Mouse (Mus musculus) neutrophil, adult 5-6 weeks (primary cell): Measurements from ENCODE around the gene Xrcc4. TPM values are rescaled to one million over a fixed set of nuclear protein-coding genes. Genes with fewer than 3 reads are reported as not detected.
A peak's percentile ranks its signal among the peaks of the same experiment; 100 is the strongest.
"Not testable (repeated sequence)": the region's sequence is repeated elsewhere in the genome, so short reads cannot be mapped to it uniquely, and the experiment has no call there.

Source experiments
- ATAC-seq: fragments of 151-379, 151-347 bp; 2 replicates; pipeline ENCODE4 v1.8.0; 2017; ENCODE audit warnings: mild to moderate bottlenecking, moderate TSS enrichment; ENCODE audit not compliant: insufficient number of reproducible peaks, poor library complexity, low FRiP score, severe bottlenecking; ENCODE audit errors: extremely low read depth
- total RNA-seq: library from RNA; stranded (forward); fragments of 200-1000 nt; gene quantifications from 2 replicates; pipeline ENCODE4 v1.2.3, GENCODE M21; 2017

The Xrcc4 gene
- 25.9 and 28.5 TPM in 2 replicates for total RNA-seq

DNA sequence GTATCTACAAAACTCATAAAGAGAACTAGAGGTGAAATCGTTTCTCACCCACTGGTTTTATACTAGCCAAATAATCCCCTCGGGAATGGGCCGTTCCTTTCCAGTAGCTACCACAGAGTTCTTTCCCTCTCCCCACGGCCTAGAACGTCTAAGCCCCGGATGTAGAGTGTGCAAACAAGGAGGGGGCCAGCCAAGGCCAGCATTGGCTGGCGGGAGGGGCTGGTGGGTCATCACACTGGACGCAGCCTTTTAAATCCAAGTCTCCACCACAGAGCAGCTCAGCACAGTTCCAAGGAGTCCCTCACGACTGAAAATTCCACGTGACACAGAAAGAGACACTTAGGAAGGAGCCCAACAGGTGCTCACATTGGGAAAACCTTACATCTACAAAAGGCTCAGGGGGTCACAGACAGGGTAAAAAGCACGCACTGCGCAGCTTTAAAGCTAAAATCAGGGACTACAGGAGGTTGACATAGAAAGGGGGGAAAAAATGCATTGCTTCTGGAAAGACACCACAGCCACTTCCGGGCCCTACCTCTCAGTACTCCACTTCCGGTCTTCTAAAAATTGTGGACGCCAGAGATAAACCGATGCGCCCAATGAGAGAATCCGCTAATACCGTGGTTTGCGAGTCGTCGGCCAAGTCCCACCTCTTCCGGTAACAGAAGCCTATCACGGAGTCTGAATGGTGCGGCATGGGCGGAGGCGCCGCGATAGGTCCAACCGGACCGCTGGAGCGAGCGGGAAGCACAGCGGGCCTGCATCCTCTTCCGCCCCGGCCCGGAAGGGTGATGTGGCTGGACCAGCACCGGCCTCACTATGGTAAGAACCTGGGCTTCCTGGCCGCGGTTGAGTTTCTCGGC lies at the start of gene Xrcc4, which contains the start of gene Tmem167:
Gene Xrcc4 (minus strand): TSS at position 647 of the 863 bp plus-strand sequence.
Gene Tmem167 (plus strand): TSS at position 162 of the 863 bp plus-strand sequence.
- ATAC-seq = peak; percentile 100

- ATAC-seq = no peak
Measured at GRCm38 (mm10) chr13:90136156-90136910, 46.9 kb upstream of the Xrcc4 start.

DNA sequence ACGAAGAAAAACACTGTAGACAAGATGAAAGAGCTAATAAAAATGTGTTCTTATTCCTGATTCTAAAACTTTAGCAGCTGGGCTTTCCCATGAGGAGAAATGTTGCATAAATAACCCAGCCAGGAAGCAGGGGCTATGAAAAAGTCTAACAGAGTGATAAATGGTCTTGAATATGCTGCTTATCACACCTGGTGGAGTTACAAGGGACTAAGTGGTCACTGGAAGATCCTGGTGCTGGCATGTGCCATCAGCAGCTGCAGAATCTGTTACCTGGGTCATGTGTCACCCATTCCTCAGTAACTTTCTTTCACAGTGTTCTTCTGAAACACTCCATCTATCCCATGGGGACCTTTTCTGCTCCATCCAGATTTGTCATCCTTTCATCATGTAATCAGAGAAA lies 22.3 kb upstream of the Xrcc4 start:
- no peak for ATAC-seq

DNA sequence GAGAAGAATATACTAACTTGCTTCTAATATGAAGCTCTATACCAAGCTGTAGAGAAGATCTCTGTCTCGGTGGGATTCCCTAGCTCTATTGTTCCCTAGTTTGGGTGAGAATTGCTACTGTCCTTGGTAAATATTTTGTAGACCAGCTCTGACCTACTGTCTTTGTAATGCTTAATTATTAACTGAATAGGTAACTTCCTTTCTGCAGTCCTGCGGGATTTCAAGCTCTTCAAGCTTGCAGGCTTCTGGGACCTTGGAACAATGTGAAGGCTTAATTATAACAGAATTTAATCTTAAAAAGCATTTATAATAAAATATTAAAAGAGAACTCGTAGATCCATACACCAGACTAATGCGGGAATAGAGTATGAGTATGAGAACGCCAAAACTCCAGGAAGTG lies 19.3 kb upstream of the Xrcc4 start:
- not testable (repeated sequence) for ATAC-seq

DNA sequence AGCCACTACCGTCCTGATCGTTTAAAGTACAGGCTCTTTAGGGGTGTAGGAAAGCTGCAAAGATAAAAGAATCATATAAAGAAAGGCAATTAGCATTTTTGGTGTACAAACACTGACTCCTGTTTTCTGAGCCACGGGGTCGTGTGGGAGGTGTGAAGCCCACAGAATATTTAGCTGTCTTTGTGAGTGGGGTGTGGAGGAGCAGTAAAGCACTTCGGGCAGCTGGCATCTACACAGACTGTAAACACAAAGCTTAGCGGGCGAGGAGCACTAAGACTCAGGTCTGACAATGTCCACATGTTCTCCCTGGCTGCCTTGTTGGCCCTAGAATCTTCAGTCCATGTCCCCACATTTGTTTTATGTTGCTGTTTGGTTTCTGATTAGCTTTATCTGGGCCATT lies 16.7 kb upstream of the Xrcc4 start:
- no peak for ATAC-seq

DNA sequence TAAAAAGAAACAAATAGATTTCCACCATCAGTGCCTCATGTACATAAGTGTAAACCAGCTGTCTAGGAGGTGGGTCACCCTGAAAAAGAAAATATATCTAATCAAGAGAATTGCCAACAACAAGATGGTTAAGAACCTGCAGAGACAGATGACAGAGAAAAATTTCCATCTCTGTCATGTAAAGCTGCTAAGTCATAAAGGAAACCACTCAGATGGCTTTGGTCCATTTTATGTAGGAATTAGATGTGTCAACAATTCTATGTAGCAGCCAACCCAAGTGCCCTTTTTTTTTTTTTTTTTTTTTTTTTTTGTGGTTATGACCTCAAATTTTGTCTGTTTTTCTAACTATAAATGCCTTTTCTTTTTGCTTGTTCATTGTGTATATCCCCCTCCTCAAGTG lies 12.1 kb upstream of the Xrcc4 start:
- ATAC-seq = no peak

- 0 out of 2 replicates have a peak, but pooled peaks have one; percentile 0 for ATAC-seq
Measured at GRCm38 (mm10) chr13:90089825-90090183, 396 bp upstream of the Xrcc4 start.

- no peak for ATAC-seq
Measured at GRCm38 (mm10) chr13:90061877-90062276, 27.5 kb downstream of the Xrcc4 start.

DNA sequence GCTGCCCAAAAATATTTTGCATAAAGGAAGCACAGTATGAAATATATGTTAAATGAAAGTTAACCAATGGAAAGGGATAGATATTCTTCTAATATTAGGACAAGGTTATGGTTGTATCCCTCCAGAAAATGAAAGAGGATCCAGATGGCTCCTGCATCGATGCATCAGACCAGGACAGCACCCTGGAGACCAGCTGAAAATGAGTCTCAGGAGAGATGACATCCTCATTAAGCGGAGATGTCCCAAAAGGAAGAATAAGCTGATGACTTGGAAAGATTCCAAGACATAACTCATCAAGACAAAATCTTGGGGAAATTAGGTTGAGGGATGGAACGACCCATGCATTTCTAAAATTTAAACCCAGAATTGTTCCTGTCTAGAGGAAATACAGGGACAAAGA lies 37.0 kb downstream of the Xrcc4 start:
- ATAC-seq = no peak

- no peak for ATAC-seq
Measured at GRCm38 (mm10) chr13:90051735-90052134, 37.7 kb downstream of the Xrcc4 start.

GRCm38 (mm10) chr13:90039613-90040012 lies 49.8 kb downstream of the Xrcc4 start:
- no peak for ATAC-seq

GRCm38 (mm10) chr13:90032977-90033376 lies 56.4 kb downstream of the Xrcc4 start:
- no peak for ATAC-seq

GRCm38 (mm10) chr13:90032523-90032922 lies 56.9 kb downstream of the Xrcc4 start:
- ATAC-seq = no peak

DNA sequence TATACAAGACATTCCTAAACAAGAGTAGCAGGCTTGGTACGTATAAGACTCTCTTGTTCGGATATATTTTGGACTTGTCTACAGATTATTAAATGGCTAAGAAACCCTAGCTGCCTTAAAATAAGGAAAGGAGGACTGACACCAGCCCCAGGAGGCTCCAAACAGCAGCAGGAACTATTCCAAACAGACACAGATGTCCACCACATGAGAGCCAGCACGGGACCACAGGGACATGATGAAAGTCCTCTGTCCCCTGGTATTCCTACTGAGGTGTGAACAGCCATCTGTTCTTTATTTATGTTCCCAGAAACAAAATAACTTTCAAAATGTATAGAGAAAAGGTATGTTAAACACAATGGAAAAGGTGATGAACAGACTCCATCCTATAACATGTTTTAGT lies 58.5 kb downstream of the Xrcc4 start:
- ATAC-seq = no peak

GRCm38 (mm10) chr13:90012620-90013019 lies 76.8 kb downstream of the Xrcc4 start:
- no peak for ATAC-seq

GRCm38 (mm10) chr13:90012198-90012597 lies 77.2 kb downstream of the Xrcc4 start:
- no peak for ATAC-seq

DNA sequence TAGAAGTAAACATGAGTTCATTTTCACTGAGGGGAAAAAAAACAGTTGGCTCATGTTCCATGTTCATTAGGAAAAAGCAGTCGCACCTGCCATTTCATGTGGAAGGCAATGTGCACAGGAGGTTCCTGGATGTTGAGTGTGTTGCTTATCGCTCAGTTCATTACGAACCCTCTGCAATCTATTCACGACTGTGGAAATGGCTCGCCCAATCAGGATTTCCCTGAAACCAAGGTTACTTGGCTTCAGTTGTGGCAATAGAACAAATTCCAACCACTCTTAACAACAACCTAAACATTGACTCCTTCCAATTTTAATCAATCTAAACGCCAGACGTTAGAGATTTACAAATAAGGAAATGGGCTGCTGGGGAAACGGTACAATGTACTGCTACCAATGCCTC lies 78.3 kb downstream of the Xrcc4 start:
- no peak for ATAC-seq

DNA sequence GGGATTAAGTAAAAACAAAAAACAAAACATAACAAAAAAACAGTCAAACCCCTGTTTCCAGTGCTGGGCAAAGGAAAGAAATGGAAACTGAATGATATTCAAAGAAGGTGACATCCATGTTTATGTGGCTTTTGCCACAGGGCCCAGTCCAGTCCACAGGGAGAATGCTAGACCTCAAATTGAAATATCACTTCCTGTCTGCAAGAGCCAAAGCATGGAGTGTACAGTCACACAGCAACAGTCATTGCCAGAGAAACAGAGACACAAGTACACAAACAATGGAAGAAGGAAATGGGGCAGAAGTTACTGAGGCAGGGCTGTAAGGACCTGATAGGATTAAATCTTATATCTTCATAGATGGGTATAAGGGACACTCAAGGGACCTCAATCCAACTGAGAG lies 79.6 kb downstream of the Xrcc4 start:
- ATAC-seq = no peak

- ATAC-seq = no peak
Measured at GRCm38 (mm10) chr13:90005561-90005960, 83.8 kb downstream of the Xrcc4 start.

DNA sequence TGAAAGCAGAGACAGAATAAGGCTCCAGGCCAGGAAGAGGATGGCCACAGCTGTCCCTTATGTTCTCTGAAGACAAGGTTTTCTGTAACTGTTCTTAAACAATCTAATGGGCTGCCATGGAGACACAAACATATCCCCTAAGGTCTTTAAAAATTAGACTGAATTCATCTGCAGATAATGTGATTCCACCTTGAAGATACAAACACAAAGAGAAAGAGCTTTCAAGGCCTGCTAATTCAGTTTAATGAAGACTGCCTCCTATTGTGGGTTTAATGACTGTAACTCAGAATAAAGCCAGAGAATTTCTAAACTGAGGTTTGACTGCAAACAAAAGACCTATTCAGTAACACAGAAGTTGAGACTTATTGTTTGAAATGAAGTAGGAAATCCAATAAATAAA lies 91.9 kb downstream of the Xrcc4 start:
- ATAC-seq = no peak
